Mouse (Mus musculus) lung, postnatal 0 days (tissue): ENCODE measurements around the gene Zbtb38.

Experiments
- CTCF ChIP-seq: IDR thresholded peaks from 2 replicates; pipeline ENCODE4 v1.5.1; 2016; ENCODE audit warnings: antibody characterized with exemption, mild to moderate bottlenecking
- EP300 ChIP-seq: IDR thresholded peaks from 2 replicates; pipeline ENCODE4 v1.6.1; 2016; ENCODE audit warnings: antibody characterized with exemption, mild to moderate bottlenecking, control low read depth

DNA sequence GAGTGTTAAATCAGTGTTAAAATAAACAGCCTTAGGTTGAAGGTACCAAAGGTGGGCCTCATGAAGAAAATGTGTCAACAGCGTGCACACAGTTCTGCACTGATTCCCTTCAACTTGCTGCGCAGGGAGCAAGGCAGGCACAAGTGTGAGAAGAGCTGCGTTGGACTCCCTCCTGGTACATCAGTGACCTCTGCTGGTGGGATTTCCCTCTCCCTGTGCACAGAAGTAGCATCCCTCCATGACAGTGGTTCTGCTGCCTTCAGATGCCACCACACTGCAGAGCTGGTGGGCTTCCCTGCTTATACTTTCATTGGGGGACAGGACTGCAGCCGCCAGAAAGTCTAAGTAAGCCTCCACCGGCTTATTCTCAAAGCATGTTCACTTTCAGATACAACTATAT, 84.0 kb downstream of the Zbtb38 start:
- TF ChIP-seq CTCF = peak; percentile 76
- no peak for TF ChIP-seq EP300
